Mouse (Mus musculus): ENCODE data around the gene Gen1. TPM values are rescaled to one million over a fixed set of nuclear protein-coding genes. Genes with fewer than 3 reads are reported as not detected.

The Gen1 gene
- polyA plus RNA-seq, 1 experiment, result 10.0 TPM

GRCm38 (mm10) chr12:11276632-11277031 lies 11.0 kb upstream of the Gen1 start:
- Histone ChIP-seq H3K4me1 (ENCODE audit: control insufficient read depth, insufficient read depth, low read length) (peaks cover 9% of the 10 kb centered on the region), H3K27ac (ENCODE audit: insufficient read depth, low read depth, low read length) (peak overlapping the region; percentile 54), H3K4me3 (ENCODE audit: insufficient read depth, low read length) (no peak overlapping the region)
- no peak for TF ChIP-seq CTCF (IDR thresholded peaks at IDR 0.05; ENCODE audit: low read depth, low read length)
- TF ChIP-seq POLR2A (IDR thresholded peaks at IDR 0.05; ENCODE audit: borderline replicate concordance, low read depth, low read length), result no peak

GRCm38 (mm10) chr12:11273185-11273584 lies 7.6 kb upstream of the Gen1 start:
- H3K4me3 ChIP-seq (ENCODE audit: insufficient read depth, low read length), result no peak overlapping the region
- peaks cover 9% of the 10 kb centered on the region for H3K4me1 ChIP-seq (ENCODE audit: control insufficient read depth, insufficient read depth, low read length)
- H3K27ac ChIP-seq (ENCODE audit: insufficient read depth, low read depth, low read length), result no peak overlapping the region
- TF ChIP-seq CTCF (IDR thresholded peaks at IDR 0.05; ENCODE audit: low read depth, low read length), result no peak
- TF ChIP-seq POLR2A (IDR thresholded peaks at IDR 0.05; ENCODE audit: borderline replicate concordance, low read depth, low read length), result no peak

GRCm38 (mm10) chr12:11272568-11272967 lies 7.0 kb upstream of the Gen1 start:
- Histone ChIP-seq H3K4me3 (ENCODE audit: insufficient read depth, low read length) (no peak overlapping the region), H3K4me1 (ENCODE audit: control insufficient read depth, insufficient read depth, low read length) (peaks cover 11% of the 10 kb centered on the region), H3K27ac (ENCODE audit: insufficient read depth, low read depth, low read length) (no peak overlapping the region)
- no peak for TF ChIP-seq POLR2A (IDR thresholded peaks at IDR 0.05; ENCODE audit: borderline replicate concordance, low read depth, low read length)
- no peak for TF ChIP-seq CTCF (IDR thresholded peaks at IDR 0.05; ENCODE audit: low read depth, low read length)

- H3K27ac ChIP-seq (ENCODE audit: insufficient read depth, low read depth, low read length), result peak overlapping the region; percentile 60; the same call in 1 of the 2 replicates
Observed at GRCm38 (mm10) chr12:11267030-11267429, 1.4 kb upstream of the Gen1 start.

GRCm38 (mm10) chr12:11266282-11266985 lies 833 bp upstream of the Gen1 start:
- no peak for TF ChIP-seq POLR2A (IDR thresholded peaks at IDR 0.05; ENCODE audit: borderline replicate concordance, low read depth, low read length)
- no peak for TF ChIP-seq CTCF (IDR thresholded peaks at IDR 0.05; ENCODE audit: low read depth, low read length)
- peak overlapping the region; percentile 60 for H3K27ac ChIP-seq (ENCODE audit: insufficient read depth, low read depth, low read length)
- peaks cover 2% of the 10 kb centered on the region; the same call in 1 of the 2 replicates for H3K4me1 ChIP-seq (ENCODE audit: control insufficient read depth, insufficient read depth, low read length)

More at GRCm38 (mm10) chr12:11267030-11267429, 1.4 kb upstream of the Gen1 start:
- peak overlapping the region; percentile 82 for H3K4me3 ChIP-seq (ENCODE audit: insufficient read depth, low read length)
- H3K4me1 ChIP-seq (ENCODE audit: control insufficient read depth, insufficient read depth, low read length), result peaks cover 2% of the 10 kb centered on the region; the same call in 1 of the 2 replicates
- TF ChIP-seq CTCF (IDR thresholded peaks at IDR 0.05; ENCODE audit: low read depth, low read length) (no peak), POLR2A (IDR thresholded peaks at IDR 0.05; ENCODE audit: borderline replicate concordance, low read depth, low read length) (no peak)

GRCm38 (mm10) chr12:11264895-11265294 lies 706 bp downstream of the Gen1 start:
- no peak for TF ChIP-seq CTCF (IDR thresholded peaks at IDR 0.05; ENCODE audit: low read depth, low read length)
- TF ChIP-seq POLR2A (IDR thresholded peaks at IDR 0.05; ENCODE audit: borderline replicate concordance, low read depth, low read length), result no peak
- H3K4me3 ChIP-seq (ENCODE audit: insufficient read depth, low read length), result peak overlapping the region; percentile 82
- H3K27ac ChIP-seq (ENCODE audit: insufficient read depth, low read depth, low read length), result peak overlapping the region; percentile 86
- H3K4me1 ChIP-seq (ENCODE audit: control insufficient read depth, insufficient read depth, low read length), result peaks cover 2% of the 10 kb centered on the region; the same call in 1 of the 2 replicates

More at GRCm38 (mm10) chr12:11266282-11266985, 833 bp upstream of the Gen1 start:
- peak overlapping the region; percentile 82 for H3K4me3 ChIP-seq (ENCODE audit: insufficient read depth, low read length)

- H3K27ac ChIP-seq (ENCODE audit: insufficient read depth, low read depth, low read length), result no peak overlapping the region
- TF ChIP-seq CTCF (IDR thresholded peaks at IDR 0.05; ENCODE audit: low read depth, low read length) (no peak), POLR2A (IDR thresholded peaks at IDR 0.05; ENCODE audit: borderline replicate concordance, low read depth, low read length) (no peak)
- no peaks in the 10 kb centered on the region for H3K4me1 ChIP-seq (ENCODE audit: control insufficient read depth, insufficient read depth, low read length)
- H3K4me3 ChIP-seq (ENCODE audit: insufficient read depth, low read length), result no peak overlapping the region
Observed at GRCm38 (mm10) chr12:11250322-11250721, 15.3 kb downstream of the Gen1 start.

- Histone ChIP-seq H3K4me3 (ENCODE audit: insufficient read depth, low read length) (no peak overlapping the region), H3K4me1 (ENCODE audit: control insufficient read depth, insufficient read depth, low read length) (no peaks in the 10 kb centered on the region), H3K27ac (ENCODE audit: insufficient read depth, low read depth, low read length) (no peak overlapping the region)
- TF ChIP-seq POLR2A (IDR thresholded peaks at IDR 0.05; ENCODE audit: borderline replicate concordance, low read depth, low read length), result no peak
- TF ChIP-seq CTCF (IDR thresholded peaks at IDR 0.05; ENCODE audit: low read depth, low read length), result no peak
Observed at GRCm38 (mm10) chr12:11247460-11247859, 18.1 kb downstream of the Gen1 start.

GRCm38 (mm10) chr12:11235996-11236395 lies 29.6 kb downstream of the Gen1 start:
- Histone ChIP-seq H3K4me1 (ENCODE audit: control insufficient read depth, insufficient read depth, low read length) (no peaks in the 10 kb centered on the region), H3K4me3 (ENCODE audit: insufficient read depth, low read length) (no peak overlapping the region), H3K27ac (ENCODE audit: insufficient read depth, low read depth, low read length) (no peak overlapping the region)
- TF ChIP-seq CTCF (IDR thresholded peaks at IDR 0.05; ENCODE audit: low read depth, low read length) (no peak), POLR2A (IDR thresholded peaks at IDR 0.05; ENCODE audit: borderline replicate concordance, low read depth, low read length) (no peak)

- H3K4me3 ChIP-seq (ENCODE audit: insufficient read depth, low read length), result no peak overlapping the region
- H3K27ac ChIP-seq (ENCODE audit: insufficient read depth, low read depth, low read length), result no peak overlapping the region
- TF ChIP-seq POLR2A (IDR thresholded peaks at IDR 0.05; ENCODE audit: borderline replicate concordance, low read depth, low read length) (no peak), CTCF (IDR thresholded peaks at IDR 0.05; ENCODE audit: low read depth, low read length) (no peak)
- H3K4me1 ChIP-seq (ENCODE audit: control insufficient read depth, insufficient read depth, low read length), result no peaks in the 10 kb centered on the region
Observed at GRCm38 (mm10) chr12:11230267-11230666, 35.3 kb downstream of the Gen1 start.

Measured in bone marrow macrophage, adult 2 months (primary cell).